Mouse (Mus musculus): ENCODE measurements at regions not wholly inside any gene's neighbourhood (a gene's known extent, or its start where the extent isn't known, plus 50 kb on each side); places are given as distances from the start of the nearest gene placed in this dataset.

DNA sequence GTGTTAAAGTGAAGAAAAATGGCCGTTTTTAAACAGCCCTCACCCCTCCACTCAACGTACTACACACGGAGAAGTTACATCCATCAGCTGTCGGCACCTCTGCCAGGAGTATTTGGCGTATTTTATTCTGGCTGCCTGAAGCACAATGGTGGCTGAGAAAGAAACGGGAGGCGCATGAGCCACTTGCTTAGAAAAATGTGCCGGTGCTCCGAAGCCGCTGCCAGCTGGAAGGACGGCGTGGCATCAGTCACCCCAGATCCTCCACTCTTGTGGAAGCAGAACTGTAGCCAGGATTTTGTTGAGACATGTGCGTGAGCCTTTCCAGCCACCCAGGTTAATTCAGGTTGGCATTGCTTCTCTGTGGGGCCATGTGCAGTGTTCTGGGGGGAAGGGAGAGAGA is 103.1 kb upstream of the A230072I06Rik start:
- intact Hi-C loops (cut with DNase I) = no loop called here
- no peak for DNase-seq (ENCODE audit: extremely low spot score in 1 of 2, low spot score in 2 of 2)

DNA sequence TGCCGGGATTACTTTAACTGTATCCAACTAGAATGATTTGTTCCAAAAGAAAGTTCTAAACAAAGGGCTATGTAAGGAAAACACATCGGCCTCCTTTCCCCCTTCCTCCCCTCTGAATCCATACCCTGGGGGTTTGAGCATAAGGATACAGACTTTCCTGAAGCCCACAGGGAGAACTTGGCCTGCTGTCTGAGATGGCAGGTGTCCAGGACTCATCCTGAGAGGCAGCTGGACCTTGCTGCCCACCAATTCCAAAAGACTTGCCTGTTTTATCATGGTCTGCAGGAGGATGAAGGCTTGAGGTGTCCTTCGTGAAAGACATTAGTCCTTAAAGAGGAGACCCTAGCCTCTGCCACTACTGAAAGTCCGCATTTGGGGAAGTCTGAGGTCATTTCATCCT is 94.0 kb upstream of the A230072I06Rik start:
- DNase-seq (ENCODE audit: extremely low spot score in 1 of 2, low spot score in 2 of 2) = no peak
- intact Hi-C loops (cut with DNase I) = no loop called here

DNA sequence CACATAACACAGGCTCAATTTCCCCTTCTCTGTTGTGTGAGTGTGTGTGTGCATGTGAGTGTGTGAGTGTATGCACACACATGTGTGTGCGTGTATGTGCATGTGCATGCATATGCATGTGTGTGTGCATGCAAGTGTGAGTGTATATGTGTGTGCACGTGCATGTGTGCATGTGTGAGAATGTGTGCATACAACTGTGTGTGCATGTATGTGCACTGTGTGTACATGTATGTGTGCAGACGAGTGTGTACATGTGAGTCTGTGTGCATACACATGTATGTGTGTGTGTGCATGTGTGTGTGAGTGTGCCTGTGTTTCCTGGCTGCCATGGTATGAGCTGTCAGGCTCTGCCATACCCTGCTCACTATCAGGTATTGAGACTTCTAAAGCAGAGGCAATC is 91.3 kb upstream of the A230072I06Rik start:
- no peak for DNase-seq (ENCODE audit: extremely low spot score in 1 of 2, low spot score in 2 of 2)
- intact Hi-C loops (cut with DNase I) = no loop called here

DNA sequence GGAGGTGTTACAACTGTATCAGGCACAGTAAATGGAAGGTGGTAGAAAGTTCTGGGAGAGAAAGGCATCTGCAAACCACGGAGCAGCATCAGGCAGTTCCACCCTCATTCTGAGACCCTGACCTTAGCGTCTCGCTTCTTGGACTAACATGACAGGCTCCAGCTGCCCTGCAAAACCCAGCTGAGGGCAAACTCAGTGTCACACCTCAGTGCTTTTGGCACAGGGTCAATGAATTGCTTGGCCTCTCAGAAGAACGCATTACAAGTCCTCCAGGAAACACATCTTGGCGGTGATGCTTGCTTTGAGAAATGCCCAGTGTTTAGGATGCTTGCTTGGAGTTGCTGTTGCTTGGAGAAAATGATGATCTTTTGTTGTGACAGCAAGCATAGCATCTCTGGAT is 90.2 kb upstream of the A230072I06Rik start:
- DNase-seq (ENCODE audit: extremely low spot score in 1 of 2, low spot score in 2 of 2) = no peak
- intact Hi-C loops (cut with DNase I) = no loop called here

DNA sequence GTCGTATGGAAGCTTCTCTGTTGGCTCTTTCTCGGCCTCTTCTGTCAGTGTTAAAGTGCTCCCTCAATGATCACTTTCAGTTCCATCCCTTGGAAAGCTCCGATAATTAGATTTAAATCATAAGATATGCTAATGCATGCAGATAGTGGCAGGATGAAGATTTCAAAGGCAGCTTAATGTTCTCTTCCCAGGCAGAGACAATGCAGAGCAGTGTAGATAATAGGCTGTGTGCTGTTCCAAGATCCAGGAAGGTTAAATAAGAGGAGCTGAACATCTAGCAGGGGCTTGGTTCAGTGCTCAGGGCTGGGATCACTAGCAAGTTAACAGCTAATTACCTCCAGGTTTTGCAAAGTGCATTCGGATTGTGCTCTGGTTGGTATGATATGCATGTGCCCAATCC is 89.7 kb upstream of the A230072I06Rik start:
- intact Hi-C loops (cut with DNase I) = no loop called here
- DNase-seq (ENCODE audit: extremely low spot score in 1 of 2, low spot score in 2 of 2) = no peak

DNA sequence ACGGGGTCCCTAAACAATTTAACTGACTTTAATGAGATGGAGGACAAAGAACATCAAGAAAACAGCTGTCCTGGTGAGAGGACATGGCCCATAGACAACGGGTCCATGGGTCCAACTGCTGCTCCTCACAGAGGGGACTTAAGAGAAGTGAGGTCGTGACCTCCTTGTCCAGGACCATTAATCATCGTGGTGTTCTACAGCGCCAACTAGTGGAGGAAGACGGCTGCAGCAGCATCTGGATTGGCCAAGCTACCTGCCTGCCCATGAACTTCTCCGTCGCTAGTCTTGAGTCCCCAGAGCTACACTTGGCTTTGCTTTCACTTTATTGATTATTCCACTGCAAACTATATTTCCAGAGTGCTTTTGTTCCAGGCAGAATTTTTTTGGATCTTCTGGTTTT is 86.6 kb upstream of the A230072I06Rik start:
- no peak for DNase-seq (ENCODE audit: extremely low spot score in 1 of 2, low spot score in 2 of 2)
- intact Hi-C loops (cut with DNase I) = no loop called here

DNA sequence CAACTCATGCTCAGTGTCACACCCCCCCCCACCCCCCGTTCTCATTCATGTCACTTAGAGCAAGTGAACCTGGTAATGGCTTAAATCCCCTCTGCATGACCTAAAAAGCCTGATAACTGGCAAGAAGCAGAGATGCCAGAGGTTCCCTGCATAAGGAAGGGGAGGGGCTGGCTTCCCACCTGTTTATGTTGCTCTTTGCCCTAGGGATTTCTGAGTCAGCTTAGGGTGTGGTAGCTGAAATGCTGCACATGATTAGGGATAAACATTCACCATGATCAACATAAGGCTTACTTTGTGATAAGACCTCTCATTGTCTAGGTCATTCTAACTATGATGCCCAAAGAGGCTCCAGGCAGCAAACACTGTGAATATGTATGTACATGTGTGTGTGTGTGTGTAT is 72.7 kb upstream of the A230072I06Rik start:
- no peak for DNase-seq (ENCODE audit: extremely low spot score in 1 of 2, low spot score in 2 of 2)
- intact Hi-C loops (cut with DNase I) = no loop called here

DNA sequence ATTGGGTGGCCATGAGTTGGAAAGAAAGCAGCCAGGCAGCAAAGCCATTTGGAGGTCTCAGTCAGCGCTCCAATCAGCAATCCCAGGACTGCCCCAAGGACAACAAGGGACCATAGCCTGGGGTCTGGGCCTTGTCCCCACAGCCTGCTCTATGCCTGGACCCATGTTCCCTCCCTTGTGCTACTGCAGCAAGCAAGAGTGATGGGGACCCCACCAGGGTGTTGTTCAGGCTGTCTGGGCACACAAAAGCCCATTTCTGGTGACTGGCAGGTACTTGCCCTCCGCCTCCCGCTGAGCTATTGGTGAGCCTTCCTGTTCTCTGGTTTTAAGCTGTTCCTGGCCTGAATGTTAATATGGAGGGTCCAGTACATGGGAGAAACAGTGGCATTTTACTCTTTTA is 71.2 kb upstream of the A230072I06Rik start:
- intact Hi-C loops (cut with DNase I) = no loop called here
- no peak for DNase-seq (ENCODE audit: extremely low spot score in 1 of 2, low spot score in 2 of 2)

DNA sequence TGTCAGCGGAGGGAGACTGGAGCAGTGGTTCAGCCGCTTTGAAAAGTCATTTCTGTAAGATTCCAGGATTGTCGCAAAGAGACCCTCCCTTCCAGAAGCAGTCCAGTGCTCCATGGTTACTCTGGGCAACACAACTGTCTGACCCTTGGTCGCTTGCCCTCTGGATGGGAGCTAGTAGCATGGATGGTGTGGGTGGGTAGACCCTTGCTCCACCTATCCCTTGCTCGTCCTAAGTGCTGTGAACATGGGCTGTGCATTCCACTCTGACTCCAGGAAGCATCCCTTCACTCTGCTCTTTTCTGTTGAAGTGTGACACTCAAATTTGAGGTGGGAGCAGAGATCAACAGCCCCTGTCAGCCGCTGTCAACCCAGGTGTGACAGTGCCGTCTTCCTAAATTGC is 64.8 kb upstream of the A230072I06Rik start:
- intact Hi-C loops (cut with DNase I) = no loop called here

DNA sequence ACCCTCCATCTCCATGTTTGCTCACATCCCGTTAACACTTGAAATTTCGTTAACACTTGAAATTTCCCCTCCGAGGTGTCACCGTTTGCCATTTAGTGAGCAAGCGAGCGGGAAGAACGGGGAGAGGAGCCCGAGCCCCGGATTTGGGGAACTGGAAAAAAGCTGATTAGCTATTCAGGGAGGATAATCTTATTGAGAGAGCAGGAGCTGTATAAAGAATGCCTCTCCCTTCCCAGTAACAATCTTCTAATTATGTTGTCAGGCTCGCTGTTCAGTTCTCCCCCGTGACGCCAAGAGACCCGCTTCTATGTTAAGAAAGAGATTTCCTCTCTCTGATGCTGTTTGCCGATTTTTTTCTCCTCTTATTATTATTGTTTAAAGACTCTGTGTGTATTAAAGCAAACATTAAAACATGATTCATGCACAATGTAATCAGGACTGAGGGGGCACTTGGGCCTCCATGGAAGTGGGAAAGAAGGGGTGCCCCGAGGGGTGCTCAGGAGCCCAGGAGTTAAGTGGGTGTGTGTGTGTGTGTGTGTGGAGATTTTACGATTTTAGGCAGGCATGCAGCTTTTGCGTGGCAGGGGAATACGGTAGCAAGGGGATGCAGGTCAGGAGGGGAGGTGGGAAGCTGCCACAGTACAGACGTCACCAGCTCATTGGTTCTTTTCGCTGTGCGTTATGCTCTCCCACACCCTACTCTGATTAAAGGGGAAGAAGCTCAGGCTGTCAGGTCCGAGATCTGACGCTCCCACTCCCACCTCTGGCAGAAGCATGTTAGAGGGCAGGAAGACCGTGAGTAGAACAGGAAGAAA is 64.2 kb upstream of the A230072I06Rik start:
- DNase-seq (ENCODE audit: extremely low spot score in 1 of 2, low spot score in 2 of 2) = peak in 1 of 2 experiments; percentile 15
- intact Hi-C loops (cut with DNase I) = no loop called here

More for the DNA sequence above, 64.8 kb upstream of the A230072I06Rik start:
- DNase-seq (ENCODE audit: extremely low spot score in 1 of 2, low spot score in 2 of 2) = no peak

DNA sequence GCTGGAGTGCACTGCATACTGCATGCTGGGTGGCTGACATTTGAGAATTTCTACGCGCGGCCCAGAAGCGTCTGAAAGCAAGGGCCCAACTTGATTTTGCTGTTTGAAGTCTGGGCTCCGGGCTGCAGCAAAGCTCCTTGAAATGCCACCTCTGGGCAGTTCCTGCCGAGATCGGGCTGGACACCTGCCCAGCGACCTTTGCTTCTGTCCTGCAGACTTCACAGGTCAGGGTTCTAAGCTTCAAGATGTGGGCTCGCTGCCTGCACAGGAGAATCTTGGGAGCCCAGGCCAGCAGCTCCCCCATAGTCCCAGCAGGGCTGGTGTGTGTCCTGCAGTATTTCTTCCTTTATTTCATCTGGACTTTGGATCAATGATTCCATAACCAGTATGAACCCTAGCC is 57.1 kb upstream of the A230072I06Rik start:
- intact Hi-C loops (cut with DNase I) = no loop called here
- no peak for DNase-seq (ENCODE audit: extremely low spot score in 1 of 2, low spot score in 2 of 2)

DNA sequence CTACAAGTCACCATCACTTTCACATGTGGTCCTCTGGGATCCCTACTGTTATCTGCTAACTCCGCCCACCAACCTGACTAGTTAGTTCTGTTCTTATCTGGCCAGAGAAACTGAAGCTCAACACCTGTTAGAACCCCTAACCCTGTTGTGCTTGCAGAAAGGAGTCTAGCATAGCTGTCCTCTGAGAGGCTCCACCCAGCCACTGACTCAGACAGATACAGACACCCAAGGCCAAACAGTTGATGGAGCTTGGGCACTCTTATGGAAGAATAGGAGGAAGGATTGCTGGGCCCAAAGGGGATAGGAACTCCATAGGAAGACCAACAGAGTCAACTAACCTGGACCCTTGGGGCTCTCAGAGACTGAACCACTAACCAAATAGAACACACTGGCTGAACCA is 55.2 kb upstream of the A230072I06Rik start:
- no peak for DNase-seq (ENCODE audit: extremely low spot score in 1 of 2, low spot score in 2 of 2)
- intact Hi-C loops (cut with DNase I) = no loop called here

Measured in left cerebral cortex, postnatal 10 days (tissue).